Mouse (Mus musculus): ENCODE measurements around the gene Mmaa.

Mmaa gene

DNA sequence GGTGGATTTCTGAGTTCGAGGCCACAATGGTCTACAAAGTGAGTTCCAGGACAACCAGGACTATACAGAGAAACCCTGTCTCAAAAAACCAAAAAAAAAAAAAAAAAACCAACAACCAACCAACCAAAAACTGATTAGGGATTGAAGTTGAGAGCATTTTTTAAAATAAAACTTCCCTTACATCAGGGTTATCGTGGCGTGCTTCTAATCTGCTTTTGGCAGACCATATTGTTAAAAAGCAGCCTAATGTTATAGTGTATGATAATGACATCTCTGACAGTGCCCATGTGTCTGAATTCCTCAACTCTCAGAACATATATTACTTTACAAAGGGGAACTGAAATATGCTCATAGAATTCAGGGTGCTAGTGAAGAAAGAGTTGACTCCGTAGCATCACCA, 6.5 kb downstream of the Mmaa start:
- DNase-seq: no peak

GRCm38 (mm10) chr8:79286424-79286823, 8.3 kb downstream of the Mmaa start:
- DNase-seq: no peak

DNA sequence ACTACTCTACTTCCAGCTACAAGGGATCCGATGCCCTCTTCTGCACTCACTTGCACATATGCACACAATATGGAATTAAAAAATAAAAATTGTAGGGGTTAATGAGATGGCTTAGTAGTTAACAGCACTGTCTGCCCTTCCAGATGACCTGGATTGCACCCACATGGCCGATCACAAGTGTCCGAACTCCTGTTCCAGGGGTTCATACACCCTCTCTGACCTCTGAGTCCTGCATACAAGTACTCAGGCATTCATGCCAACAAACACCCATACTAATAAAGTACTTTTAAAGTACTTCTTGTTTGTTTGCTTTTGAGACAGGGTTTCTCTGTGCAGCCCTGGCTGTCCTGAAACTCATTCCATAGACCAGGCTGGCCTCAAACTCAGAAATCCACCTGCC, 10.1 kb downstream of the Mmaa start:
- DNase-seq: no peak

GRCm38 (mm10) chr8:79281376-79281890, 13.3 kb downstream of the Mmaa start:
- no peak for DNase-seq

DNA sequence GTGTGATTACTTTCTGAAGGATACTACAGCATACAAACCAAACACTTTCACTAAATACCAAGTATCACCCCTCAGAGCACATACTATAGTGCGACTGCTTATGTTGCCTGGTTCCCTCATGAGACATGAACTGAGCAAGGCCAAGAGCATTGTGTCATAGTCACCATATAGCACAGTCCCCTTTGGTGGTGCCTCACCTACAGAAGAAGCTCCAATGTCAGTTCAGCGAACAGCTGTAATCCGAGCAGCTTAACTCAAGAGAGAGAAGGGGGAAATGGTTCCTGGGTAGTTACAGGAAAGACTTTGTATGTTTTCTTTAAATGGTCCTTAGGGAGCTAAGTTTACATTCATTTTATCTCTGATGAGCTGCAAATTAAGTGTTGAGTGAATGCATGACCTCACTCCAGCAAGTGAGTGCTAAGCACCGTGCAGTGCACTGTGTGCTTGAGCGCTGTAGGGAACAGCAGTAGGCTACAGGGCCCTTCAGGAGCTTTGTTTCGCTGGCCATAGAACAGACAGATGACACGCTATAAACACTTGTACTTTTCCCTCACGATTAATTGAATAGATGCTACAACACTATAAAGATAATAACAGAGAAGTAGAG, 17.4 kb downstream of the Mmaa start:
- no peak for DNase-seq

DNA sequence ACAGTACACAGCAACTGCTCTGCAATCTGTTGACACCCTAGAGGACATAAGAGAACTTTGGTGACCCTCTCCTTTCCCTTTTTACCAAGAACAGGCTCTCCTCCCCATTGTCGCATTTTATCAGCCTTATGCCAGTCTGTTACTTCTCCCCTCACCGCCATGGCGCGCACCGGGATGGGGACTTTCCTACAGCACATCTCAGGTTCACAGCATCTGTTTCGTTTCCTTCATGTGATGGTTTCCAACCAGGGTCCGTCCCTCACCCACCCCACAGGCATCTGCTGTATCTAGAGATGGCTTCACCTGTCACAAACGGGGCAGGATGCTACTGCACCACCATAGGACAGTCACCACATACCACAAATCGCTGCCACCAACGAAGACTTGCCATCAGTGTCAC, 19.8 kb downstream of the Mmaa start:
- no peak for DNase-seq

DNA sequence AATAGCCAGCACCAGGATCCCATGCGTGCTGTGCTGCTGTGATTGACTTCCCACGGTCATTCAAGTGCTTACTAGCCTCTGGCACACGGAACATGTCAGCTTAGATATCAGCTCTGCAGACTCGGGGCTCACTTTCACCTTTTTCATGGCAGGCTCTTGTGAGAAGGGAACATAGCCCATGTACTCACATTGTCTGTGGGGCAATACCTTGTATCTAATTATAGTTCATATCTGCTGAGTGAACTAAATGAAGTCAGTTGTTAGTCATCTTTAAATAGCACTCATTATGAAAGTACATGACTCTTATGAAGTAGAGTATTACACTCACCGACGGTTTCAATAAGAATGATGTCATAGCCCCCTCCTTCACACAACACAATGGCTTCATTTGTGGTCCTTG, 21.0 kb downstream of the Mmaa start:
- DNase-seq: no peak

- no peak for DNase-seq
Observed at GRCm38 (mm10) chr8:79272676-79273075, 22.1 kb downstream of the Mmaa start.

- DNase-seq: no peak
Observed at GRCm38 (mm10) chr8:79268921-79269320, 25.8 kb downstream of the Mmaa start.

GRCm38 (mm10) chr8:79261920-79262319, 32.8 kb downstream of the Mmaa start:
- no peak for DNase-seq

DNA sequence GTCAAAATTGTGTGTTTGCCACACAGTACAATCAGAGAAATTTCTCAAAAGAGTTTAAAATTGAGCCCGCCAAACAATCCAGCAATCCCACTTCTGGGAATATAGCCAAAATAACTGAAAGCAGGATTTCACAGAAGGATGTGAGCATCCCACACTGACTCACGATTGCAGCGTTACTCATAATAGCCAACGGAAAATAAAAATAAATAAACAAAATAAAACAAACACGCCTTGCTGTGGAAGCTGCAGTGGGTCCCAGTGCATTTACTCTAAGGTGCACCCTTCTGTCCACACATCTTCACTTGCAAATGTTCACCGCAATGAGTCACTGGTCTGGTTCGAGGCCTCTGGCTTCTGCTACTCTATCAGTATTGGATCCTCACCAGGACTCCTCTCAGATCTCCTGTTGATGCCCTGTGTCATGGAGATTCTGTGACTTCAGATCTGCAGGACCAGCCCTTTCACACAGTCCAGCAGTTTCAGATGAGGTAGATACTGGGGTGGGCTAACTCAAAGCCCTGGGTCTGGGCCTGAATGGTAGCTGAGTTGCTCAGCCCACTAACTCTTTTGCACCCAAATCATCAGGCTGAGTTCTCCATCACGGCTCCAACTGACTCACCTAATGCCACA, 38.5 kb downstream of the Mmaa start:
- no peak for DNase-seq

DNA sequence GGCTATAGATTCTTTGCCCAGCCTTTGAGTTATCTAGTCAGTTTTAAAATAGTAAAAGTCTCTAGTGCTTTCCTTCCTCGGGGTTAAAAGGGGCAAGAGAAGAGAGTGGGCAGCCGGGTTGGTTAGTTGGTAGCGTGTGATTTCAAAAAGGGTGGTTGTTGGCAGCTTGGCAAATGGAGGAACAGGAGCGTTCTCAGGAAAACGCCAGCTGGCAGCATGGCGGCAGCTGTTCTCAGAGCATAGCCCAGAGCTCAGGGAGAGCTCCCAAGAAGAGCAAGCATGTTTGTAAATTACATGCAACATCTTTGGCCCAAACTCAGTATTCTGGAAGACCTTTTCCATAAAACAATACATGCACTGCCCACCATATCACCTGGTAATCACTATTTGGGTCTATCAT, 41.0 kb downstream of the Mmaa start:
- DNase-seq: peak; percentile 14

DNA sequence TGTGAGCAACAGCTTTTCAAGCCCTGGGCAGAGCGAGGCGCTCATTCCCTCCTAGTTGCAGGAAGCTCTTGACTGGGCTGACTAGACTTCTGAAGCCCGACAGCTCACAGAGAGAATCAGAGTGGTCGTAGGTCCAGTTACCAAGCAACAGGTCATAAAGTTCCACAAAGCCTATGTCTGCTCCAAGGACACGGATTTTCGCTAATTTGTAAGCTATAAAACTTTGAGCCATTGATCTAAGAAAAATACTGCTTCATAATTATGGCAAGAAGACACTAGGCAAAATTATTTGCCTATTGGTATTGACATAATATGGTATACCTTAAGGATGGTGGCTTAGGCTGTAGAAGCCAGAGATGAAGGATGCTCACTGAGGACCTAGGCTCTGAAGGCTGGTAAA, 46.3 kb downstream of the Mmaa start, which contains the start of gene 1700011L22Rik:
1700011L22Rik (minus strand) TSS at position 101 of the 400 bp plus-strand sequence.
- DNase-seq: no peak

DNA sequence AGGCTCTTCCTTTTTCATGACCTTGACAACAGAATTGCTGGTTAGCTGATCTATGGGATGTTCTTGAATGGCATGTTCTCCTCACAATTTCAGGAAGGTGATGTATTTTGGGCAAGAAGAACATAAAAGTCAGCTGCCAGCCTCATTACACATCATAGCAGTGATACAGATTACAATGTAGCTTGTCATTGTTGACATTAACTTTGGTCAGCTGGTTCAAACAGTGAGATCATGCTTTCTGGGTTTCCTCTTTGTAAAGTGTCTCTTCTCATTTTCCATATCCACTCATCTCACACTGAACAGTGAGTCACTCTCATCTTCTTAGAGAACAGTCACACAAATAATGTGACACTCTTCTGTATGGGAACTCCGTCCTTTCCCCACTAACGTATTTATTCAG, 51.3 kb downstream of the Mmaa start:
- DNase-seq: no peak

DNA sequence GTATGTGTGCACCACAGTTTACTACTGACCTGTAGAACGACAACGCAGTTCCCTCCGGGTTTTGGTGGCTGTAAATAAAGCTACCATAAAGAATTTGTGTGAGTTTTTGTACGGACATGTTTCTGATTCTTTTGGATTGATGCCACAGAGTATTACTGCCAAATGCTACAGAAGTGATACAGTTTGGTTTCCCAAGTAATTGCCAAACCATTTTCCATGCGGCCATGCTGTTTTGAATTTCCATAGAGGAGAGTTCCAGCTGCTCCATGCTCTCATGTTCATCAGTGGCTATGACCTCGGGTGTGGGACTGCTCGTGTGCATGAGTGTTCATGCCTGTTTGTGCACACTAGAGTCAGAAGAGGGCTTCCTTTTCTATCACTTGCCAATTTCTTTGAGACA, 54.7 kb downstream of the Mmaa start:
- no peak for DNase-seq

DNA sequence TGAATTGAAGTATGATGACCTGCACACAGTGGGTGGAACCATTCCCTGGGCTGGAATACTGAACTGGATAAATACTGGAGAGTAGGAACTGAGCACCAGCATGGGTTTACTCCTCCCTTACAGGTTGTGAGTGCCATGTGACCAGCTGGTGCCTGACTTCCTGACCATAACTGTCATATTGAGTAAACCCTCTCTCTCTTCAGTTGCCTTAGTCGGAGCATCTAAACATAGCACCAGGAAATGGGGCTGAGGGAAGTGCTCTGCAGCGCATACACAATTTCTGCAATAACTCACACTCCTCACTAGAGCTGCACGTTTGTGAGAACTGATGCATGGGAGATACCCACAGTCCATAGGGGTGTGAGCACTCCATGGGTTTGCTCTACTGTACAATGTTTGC, 55.4 kb downstream of the Mmaa start:
- DNase-seq: no peak

- DNase-seq: no peak
Observed at GRCm38 (mm10) chr8:79229266-79229888, 65.4 kb downstream of the Mmaa start.

DNA sequence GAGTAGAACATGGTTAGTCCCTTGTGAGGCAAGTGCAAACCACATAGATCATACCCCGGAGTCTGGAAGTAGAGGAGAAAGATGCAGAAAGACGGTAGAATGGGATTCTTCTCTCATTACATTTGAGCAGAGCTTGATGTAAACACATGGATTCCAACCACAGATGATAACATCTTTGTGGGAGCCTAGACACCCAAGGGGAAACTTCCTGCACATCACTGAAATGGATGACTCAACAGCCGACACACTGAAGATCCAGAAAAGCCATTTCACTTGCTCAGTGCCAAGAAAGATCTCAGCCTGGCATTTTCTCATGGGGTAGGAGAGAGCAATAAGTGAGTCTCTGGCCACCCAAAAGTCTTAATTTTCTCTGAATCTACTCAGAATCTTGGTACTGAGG, 66.8 kb downstream of the Mmaa start:
- DNase-seq: no peak

- no peak for DNase-seq
Observed at GRCm38 (mm10) chr8:79227194-79227593, 67.5 kb downstream of the Mmaa start.

DNA sequence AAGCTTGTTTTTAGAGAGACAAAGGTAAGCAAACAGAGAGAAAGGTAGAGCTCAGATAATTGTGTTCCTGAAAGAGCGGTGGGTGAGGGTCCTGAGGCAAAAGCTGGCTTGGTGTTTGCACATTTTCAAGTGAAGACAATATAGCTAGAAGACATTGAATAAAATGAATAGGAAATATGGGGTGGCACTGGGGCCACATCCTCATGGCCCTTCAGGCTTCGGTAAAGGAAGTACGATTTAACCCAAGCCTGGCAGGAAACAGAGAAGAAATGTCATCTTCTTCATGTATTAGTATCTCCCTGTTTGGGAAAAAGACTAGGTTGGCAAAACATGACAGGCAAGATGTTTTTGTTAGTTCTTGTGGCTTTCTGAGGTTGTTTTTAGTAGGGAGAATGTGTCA, 68.7 kb downstream of the Mmaa start:
- no peak for DNase-seq

- DNase-seq: no peak
Observed at GRCm38 (mm10) chr8:79225586-79225985, 69.2 kb downstream of the Mmaa start.

DNA sequence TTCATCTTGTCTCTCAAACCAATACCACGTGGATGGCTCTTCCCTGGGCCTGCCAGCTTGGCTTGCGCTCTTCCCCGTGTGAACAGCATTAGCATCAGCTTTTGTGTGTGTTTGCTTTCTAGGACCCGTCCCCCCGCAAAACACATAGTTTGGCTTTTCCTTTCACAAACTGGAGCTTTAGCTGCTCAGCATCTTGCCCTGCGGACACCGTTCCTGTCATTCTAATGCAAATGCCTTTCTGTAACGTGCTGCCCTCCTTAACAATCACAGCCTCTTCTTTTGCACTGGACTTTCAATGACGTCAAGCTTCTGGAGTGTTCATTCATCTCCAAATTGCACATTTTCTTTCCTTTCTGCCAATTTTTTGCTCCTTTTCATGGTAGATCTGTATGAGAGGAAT, 70.4 kb downstream of the Mmaa start:
- no peak for DNase-seq

DNA sequence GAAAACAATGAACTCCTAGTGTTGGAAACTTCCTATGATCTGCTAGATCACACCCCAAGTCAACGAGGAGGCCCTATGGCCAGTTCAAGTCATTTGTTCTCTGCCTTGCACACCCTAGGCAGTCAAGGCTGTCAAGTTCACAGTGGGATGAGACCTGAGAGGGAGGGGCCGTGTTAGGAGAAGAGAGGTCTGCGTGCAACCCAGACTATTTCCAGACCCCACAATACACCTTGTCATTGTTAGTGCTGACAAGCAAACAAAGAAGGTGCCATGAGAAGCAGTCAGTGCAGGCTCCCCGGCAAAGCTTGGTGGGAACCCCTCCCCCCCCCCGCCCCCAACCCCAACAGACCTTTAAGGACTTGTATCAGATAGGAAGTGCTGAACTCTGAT, 72.0 kb downstream of the Mmaa start:
- DNase-seq: no peak

GRCm38 (mm10) chr8:79222106-79222751, 72.5 kb downstream of the Mmaa start:
- no peak for DNase-seq
